Mouse (Mus musculus): ENCODE measurements at regions not wholly inside any gene's neighbourhood (a gene's known extent, or its start where the extent isn't known, plus 50 kb on each side); places are given as distances from the start of the nearest gene placed in this dataset.

- TF ChIP-seq POLR2A (IDR thresholded peaks at IDR 0.05; ENCODE audit: insufficient read depth, low read depth, low read length) (no peak), CTCF (IDR thresholded peaks at IDR 0.05) (no peak), EP300 (IDR thresholded peaks at IDR 0.05; ENCODE audit: insufficient read depth, low read depth, low read length) (no peak)
Measured at GRCm38 (mm10) chr3:155688358-155688757, 595.1 kb downstream of the Lrriq3 start.

All from heart, adult 2 months (tissue).